Mouse (Mus musculus) brain, embryonic 14.5 days (tissue): Measurements from ENCODE around the gene Zfp385b.

Experiments
- CTCF ChIP-seq: fragments of 200-500 bp; IDR thresholded peaks from 2 replicates; pipeline ENCODE4 v1.5.1; 2012; ENCODE audit warnings: inconsistent platforms, mild to moderate bottlenecking, moderate library complexity, borderline replicate concordance; ENCODE audit not compliant: insufficient read depth, insufficient read length; ENCODE audit errors: extremely low read depth
- POLR2A ChIP-seq: fragments of 200-500 bp; IDR thresholded peaks from 2 replicates; pipeline ENCODE4 v1.6.1; 2012; ENCODE audit warnings: mild to moderate bottlenecking, inconsistent platforms, borderline replicate concordance; ENCODE audit not compliant: poor library complexity, insufficient read depth, insufficient read length, severe bottlenecking; ENCODE audit errors: extremely low read depth

- TF ChIP-seq CTCF (no peak), POLR2A (no peak)
Observed at GRCm38 (mm10) chr2:77713886-77714285, 105.6 kb downstream of the Zfp385b start.
